Mouse (Mus musculus): ENCODE results near the gene Slc25a13. TPM values are rescaled to one million over a fixed set of nuclear protein-coding genes. Genes with fewer than 3 reads are reported as not detected.
A peak's percentile ranks its signal among the peaks of the same experiment; 100 is the strongest.

Slc25a13 gene
- polyA plus RNA-seq, 1 experiment from 2014 or later, result 40.8 TPM

- Histone ChIP-seq H3K27ac (ENCODE audit: low read depth, low read length) (no peak overlapping the region), H3K4me3 (ENCODE audit: low read depth, low read length) (no peak overlapping the region), H3K4me1 (replicated peaks; ENCODE audit: control insufficient read depth, insufficient read depth, low read length) (peaks cover 6% of the 10 kb centered on the region; the same call in 1 of the 2 replicates), H3K9me3 (ENCODE audit: control insufficient read depth, low read length) (no peaks in the 10 kb centered on the region), H3K4me2 (ENCODE audit: low read depth, low read length, severe bottlenecking) (no peak overlapping the region), H3K27me3 (ENCODE audit: control insufficient read depth, insufficient read depth, low read length) (no peaks in the 10 kb centered on the region), H3K9ac (ENCODE audit: low read length) (no peak overlapping the region), H3K36me3 (ENCODE audit: control insufficient read depth, insufficient read depth, low read length) (no peaks in the 10 kb centered on the region)
- DNase-seq (ENCODE audit: low spot score) (no peak), ATAC-seq (replicated peaks; ENCODE audit: low FRiP score) (peak; percentile 36)
- 77% methylated on average over 11 of the region's 11 CpGs for WGBS
Observed at GRCm38 (mm10) chr6:6168566-6169134, 48.3 kb downstream of the Slc25a13 start.

DNA sequence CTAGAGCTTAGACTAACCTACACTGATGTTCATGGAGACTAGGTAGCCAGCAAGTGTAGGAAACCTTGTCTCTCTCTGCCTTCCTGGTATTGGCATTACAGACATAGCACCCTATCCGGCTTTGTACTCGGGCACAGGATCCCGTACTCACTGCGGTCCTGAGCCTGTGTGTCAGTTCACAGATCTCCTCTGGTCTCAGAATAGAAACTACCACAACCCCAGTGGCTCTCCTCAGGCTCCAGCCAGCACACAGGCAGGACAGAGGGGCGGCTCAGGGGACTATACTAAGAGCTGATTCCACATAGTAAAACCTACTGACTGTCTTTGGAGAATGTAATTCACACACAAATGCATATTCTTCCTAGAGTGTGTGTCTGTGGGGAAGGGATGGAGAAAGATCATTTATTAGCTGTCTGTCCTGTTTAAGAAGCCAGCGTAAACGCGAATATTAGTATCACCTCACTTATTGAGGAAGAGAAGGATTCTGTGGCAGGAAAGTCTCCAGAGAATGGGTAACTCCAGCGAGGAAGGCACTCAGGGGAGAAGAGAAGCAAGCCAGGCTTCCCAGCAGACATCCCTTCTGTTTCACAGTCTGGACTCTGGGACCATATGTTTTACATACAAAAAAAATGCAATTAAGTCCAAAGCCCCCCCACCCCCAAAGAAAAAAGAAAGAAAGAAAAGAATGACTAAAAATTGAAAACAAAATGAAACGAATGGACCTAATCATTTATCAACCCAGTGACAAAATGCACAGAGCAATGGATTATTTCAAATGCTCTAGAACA lies 49.4 kb downstream of the Slc25a13 start:
- DNase-seq (ENCODE audit: low spot score), result no peak
- H3K9ac ChIP-seq (ENCODE audit: low read length), result no peak overlapping the region
- no peak overlapping the region for H3K4me3 ChIP-seq (ENCODE audit: low read depth, low read length)
- H3K4me2 ChIP-seq (ENCODE audit: low read depth, low read length, severe bottlenecking), result no peak overlapping the region
- H3K27me3 ChIP-seq (ENCODE audit: control insufficient read depth, insufficient read depth, low read length), result no peaks in the 10 kb centered on the region
- no peaks in the 10 kb centered on the region for H3K9me3 ChIP-seq (ENCODE audit: control insufficient read depth, low read length)
- H3K36me3 ChIP-seq (ENCODE audit: control insufficient read depth, insufficient read depth, low read length), result no peaks in the 10 kb centered on the region
- 94% methylated on average over 10 of the region's 10 CpGs for WGBS
- no peak overlapping the region for H3K27ac ChIP-seq (ENCODE audit: low read depth, low read length)
- ATAC-seq (replicated peaks; ENCODE audit: low FRiP score), result no peak
- H3K4me1 ChIP-seq (replicated peaks; ENCODE audit: control insufficient read depth, insufficient read depth, low read length), result peaks cover 10% of the 10 kb centered on the region; the same call in 1 of the 2 replicates

DNA sequence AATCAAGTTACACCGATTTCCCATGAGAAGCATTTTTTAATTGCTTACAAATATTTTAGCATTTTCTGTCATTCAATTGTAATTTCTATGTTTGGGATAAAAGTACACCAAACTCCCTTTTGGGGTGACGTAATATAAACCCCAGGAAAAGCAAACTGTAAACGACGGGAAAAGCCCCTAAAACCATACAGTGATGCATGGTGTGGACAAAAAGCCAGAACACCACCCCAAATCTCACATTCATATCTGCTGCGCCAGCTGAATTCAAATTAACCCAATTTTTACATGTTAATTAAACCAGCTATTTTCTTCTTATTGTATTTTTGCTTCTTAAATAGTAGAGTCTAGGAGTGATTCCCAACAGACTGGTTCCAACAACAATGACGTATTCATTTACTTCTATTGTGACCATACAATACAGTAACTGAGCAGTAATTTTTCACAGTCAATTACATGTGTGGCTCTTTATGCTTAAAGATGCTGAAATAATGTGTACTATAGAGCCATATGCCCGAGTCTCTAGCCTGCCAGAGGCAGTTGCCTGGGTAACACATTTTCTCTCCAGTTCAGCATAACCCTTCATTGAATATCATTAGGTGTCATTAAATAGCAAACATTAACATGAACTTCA lies 53.9 kb downstream of the Slc25a13 start:
- peak; percentile 81 for ATAC-seq (replicated peaks; ENCODE audit: low FRiP score)
- H3K9me3 ChIP-seq (ENCODE audit: control insufficient read depth, low read length), result no peaks in the 10 kb centered on the region
- H3K36me3 ChIP-seq (ENCODE audit: control insufficient read depth, insufficient read depth, low read length), result no peaks in the 10 kb centered on the region
- peaks cover 27% of the 10 kb centered on the region for H3K4me1 ChIP-seq (replicated peaks; ENCODE audit: control insufficient read depth, insufficient read depth, low read length)
- H3K9ac ChIP-seq (ENCODE audit: low read length), result no peak overlapping the region
- H3K4me3 ChIP-seq (ENCODE audit: low read depth, low read length), result no peak overlapping the region
- H3K27ac ChIP-seq (ENCODE audit: low read depth, low read length), result peak overlapping the region; percentile 75; the same call in 1 of the 2 replicates
- WGBS, result 38% methylated on average over 7 of the region's 7 CpGs
- H3K4me2 ChIP-seq (ENCODE audit: low read depth, low read length, severe bottlenecking), result no peak overlapping the region
- peaks cover 3% of the 10 kb centered on the region for H3K27me3 ChIP-seq (ENCODE audit: control insufficient read depth, insufficient read depth, low read length)
- DNase-seq (ENCODE audit: low spot score), result no peak

GRCm38 (mm10) chr6:6162146-6162545 lies 54.8 kb downstream of the Slc25a13 start:
- H3K4me3 ChIP-seq (ENCODE audit: low read depth, low read length), result no peak overlapping the region
- H3K9ac ChIP-seq (ENCODE audit: low read length), result 0 out of 2 replicates have a peak overlapping the region, but pooled peaks have one; percentile 21
- peaks cover 3% of the 10 kb centered on the region for H3K27me3 ChIP-seq (ENCODE audit: control insufficient read depth, insufficient read depth, low read length)
- H3K9me3 ChIP-seq (ENCODE audit: control insufficient read depth, low read length), result no peaks in the 10 kb centered on the region
- no peak for DNase-seq (ENCODE audit: low spot score)
- H3K4me1 ChIP-seq (replicated peaks; ENCODE audit: control insufficient read depth, insufficient read depth, low read length), result peaks cover 27% of the 10 kb centered on the region
- peak; percentile 11; the same call in 1 of the 2 replicates for ATAC-seq (replicated peaks; ENCODE audit: low FRiP score)
- 29% methylated on average over 6 of the region's 6 CpGs for WGBS
- H3K36me3 ChIP-seq (ENCODE audit: control insufficient read depth, insufficient read depth, low read length), result no peaks in the 10 kb centered on the region
- H3K27ac ChIP-seq (ENCODE audit: low read depth, low read length), result peak overlapping the region; percentile 75
- no peak overlapping the region for H3K4me2 ChIP-seq (ENCODE audit: low read depth, low read length, severe bottlenecking)

- no peak overlapping the region for H3K4me3 ChIP-seq (ENCODE audit: low read depth, low read length)
Observed at GRCm38 (mm10) chr6:6160645-6161426, 56.1 kb downstream of the Slc25a13 start.

DNA sequence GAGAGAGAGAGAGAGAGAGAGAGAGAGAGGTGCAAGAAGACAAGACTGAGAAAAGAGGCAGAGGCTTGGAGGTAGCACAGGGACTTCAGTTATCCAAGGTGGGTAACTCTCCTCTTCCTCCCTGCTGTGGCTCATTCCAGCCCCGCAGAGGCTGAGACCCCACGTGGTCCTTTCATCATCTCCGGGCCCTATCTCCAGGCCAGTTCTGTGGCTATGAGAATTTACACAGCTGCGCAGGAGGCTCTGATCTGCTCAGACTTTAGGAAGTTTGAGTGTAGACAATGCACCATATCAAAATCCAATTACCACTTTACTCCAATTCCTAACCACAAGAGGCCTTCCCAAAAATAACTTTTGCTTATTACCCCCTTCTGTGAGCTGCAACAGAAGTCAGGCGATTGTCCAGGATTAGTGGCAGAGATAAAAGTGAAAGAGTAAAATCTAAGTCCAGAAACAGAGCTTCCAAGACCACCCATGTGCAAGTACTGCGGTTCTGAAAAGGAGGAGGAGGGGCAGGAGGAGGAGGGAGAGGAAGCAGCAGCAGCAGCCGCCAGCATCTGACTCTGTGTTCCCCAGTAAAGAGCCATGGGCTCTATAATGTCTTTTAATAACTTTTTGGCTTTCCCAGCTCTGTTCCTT lies 57.6 kb downstream of the Slc25a13 start:
- Histone ChIP-seq H3K4me2 (ENCODE audit: low read depth, low read length, severe bottlenecking) (no peak overlapping the region), H3K9ac (ENCODE audit: low read length) (no peak overlapping the region), H3K9me3 (ENCODE audit: control insufficient read depth, low read length) (no peaks in the 10 kb centered on the region), H3K27ac (ENCODE audit: low read depth, low read length) (no peak overlapping the region), H3K4me3 (ENCODE audit: low read depth, low read length) (no peak overlapping the region), H3K27me3 (ENCODE audit: control insufficient read depth, insufficient read depth, low read length) (peaks cover 3% of the 10 kb centered on the region), H3K36me3 (ENCODE audit: control insufficient read depth, insufficient read depth, low read length) (no peaks in the 10 kb centered on the region), H3K4me1 (replicated peaks; ENCODE audit: control insufficient read depth, insufficient read depth, low read length) (peaks cover 27% of the 10 kb centered on the region)
- no peak for DNase-seq (ENCODE audit: low spot score)
- 6% methylated on average over 7 of the region's 7 CpGs for WGBS
- peak; percentile 34; the same call in 1 of the 2 replicates for ATAC-seq (replicated peaks; ENCODE audit: low FRiP score)

More at GRCm38 (mm10) chr6:6160645-6161426, 56.1 kb downstream of the Slc25a13 start:
- no peak for ATAC-seq (replicated peaks; ENCODE audit: low FRiP score)
- H3K27me3 ChIP-seq (ENCODE audit: control insufficient read depth, insufficient read depth, low read length), result peaks cover 3% of the 10 kb centered on the region
- 90% methylated on average over 7 of the region's 7 CpGs for WGBS
- DNase-seq (ENCODE audit: low spot score), result no peak
- peaks cover 27% of the 10 kb centered on the region for H3K4me1 ChIP-seq (replicated peaks; ENCODE audit: control insufficient read depth, insufficient read depth, low read length)
- no peak overlapping the region for H3K9ac ChIP-seq (ENCODE audit: low read length)
- H3K36me3 ChIP-seq (ENCODE audit: control insufficient read depth, insufficient read depth, low read length), result no peaks in the 10 kb centered on the region
- H3K4me2 ChIP-seq (ENCODE audit: low read depth, low read length, severe bottlenecking), result no peak overlapping the region
- H3K27ac ChIP-seq (ENCODE audit: low read depth, low read length), result no peak overlapping the region
- H3K9me3 ChIP-seq (ENCODE audit: control insufficient read depth, low read length), result no peaks in the 10 kb centered on the region

- ATAC-seq (replicated peaks; ENCODE audit: low FRiP score) (no peak), DNase-seq (ENCODE audit: low spot score) (no peak)
- Histone ChIP-seq H3K4me3 (ENCODE audit: low read depth, low read length) (no peak overlapping the region), H3K9me3 (ENCODE audit: control insufficient read depth, low read length) (no peaks in the 10 kb centered on the region), H3K27me3 (ENCODE audit: control insufficient read depth, insufficient read depth, low read length) (no peaks in the 10 kb centered on the region), H3K4me1 (replicated peaks; ENCODE audit: control insufficient read depth, insufficient read depth, low read length) (no peaks in the 10 kb centered on the region), H3K9ac (ENCODE audit: low read length) (no peak overlapping the region), H3K27ac (ENCODE audit: low read depth, low read length) (no peak overlapping the region), H3K4me2 (ENCODE audit: low read depth, low read length, severe bottlenecking) (no peak overlapping the region), H3K36me3 (ENCODE audit: control insufficient read depth, insufficient read depth, low read length) (no peaks in the 10 kb centered on the region)
- WGBS, result 83% methylated on average over 10 of the region's 10 CpGs
Observed at GRCm38 (mm10) chr6:6153426-6153825, 63.5 kb downstream of the Slc25a13 start.

DNA sequence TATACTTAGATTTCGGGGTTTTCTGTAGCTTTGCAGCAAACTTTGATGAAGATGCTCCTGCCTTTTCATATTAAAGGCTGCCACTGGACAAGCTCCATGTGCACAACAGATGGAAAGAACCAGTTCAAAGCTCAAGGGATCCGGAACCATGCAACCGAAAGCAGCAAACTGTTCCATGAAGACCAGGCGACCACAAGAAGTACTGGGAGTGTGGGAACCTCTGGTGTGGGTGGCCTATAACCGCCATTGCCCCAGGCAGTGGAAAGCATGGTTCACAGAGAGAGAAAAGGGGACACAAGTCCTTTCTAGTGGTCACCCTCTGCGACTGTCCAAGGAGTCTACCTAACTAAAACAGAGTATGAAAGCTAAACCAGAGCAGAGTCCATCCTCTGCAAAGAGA lies 66.2 kb downstream of the Slc25a13 start:
- WGBS, result 95% methylated on average over 6 of the region's 6 CpGs
- Histone ChIP-seq H3K27me3 (ENCODE audit: control insufficient read depth, insufficient read depth, low read length) (no peaks in the 10 kb centered on the region), H3K9me3 (ENCODE audit: control insufficient read depth, low read length) (no peaks in the 10 kb centered on the region), H3K36me3 (ENCODE audit: control insufficient read depth, insufficient read depth, low read length) (no peaks in the 10 kb centered on the region), H3K4me3 (ENCODE audit: low read depth, low read length) (no peak overlapping the region), H3K4me1 (replicated peaks; ENCODE audit: control insufficient read depth, insufficient read depth, low read length) (no peaks in the 10 kb centered on the region), H3K27ac (ENCODE audit: low read depth, low read length) (no peak overlapping the region), H3K9ac (ENCODE audit: low read length) (no peak overlapping the region), H3K4me2 (ENCODE audit: low read depth, low read length, severe bottlenecking) (no peak overlapping the region)
- DNase-seq (ENCODE audit: low spot score) (no peak), ATAC-seq (replicated peaks; ENCODE audit: low FRiP score) (no peak)

Data from forebrain, embryonic 11.5 days (tissue).